ENCODE assay signal across 8 mouse cellular contexts in the genomic region with DNA sequence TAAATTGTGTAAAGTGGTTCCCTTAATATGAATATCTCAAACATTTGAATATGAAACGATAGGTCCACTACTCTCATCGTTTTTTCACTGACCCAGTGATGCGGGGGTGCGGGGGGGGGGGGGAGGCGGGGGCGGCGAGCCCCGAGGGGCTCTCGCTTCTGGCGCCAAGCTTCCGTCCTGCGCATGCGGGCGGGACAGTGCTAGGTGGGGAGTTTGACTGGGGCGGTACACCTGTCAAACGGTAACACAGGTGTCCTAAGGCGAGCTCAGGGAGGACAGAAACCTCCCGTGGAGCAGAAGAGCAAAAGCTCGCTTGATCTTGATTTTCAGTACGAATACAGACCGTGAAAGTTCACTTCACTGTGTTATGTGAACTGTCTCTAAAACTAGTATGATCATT. TPM values are rescaled to one million over a fixed set of nuclear protein-coding genes. Genes with fewer than 3 reads are reported as not detected.
DNase-seq lines count a peak whose midpoint lies in the region; ATAC-seq and TF ChIP-seq lines count a peak whose summit lies in the region.

No protein-coding gene starts in this region.

- peak; percentile 87 for ATAC-seq in forebrain, postnatal 0 days
- ATAC-seq in limb, embryonic 14.5 days (ENCODE audit: low FRiP score, low read depth): peak; percentile 97
- ATAC-seq in neural tube, embryonic 14.5 days (ENCODE audit: low read depth): peak; percentile 88

- peaks cover 10% of the 10 kb centered on the region; the same call in 1 of the 2 replicates for H3K4me1 ChIP-seq in forebrain, postnatal 0 days (ENCODE audit: insufficient read depth)
- peaks cover 5% of the 10 kb centered on the region; the same call in 1 of the 2 replicates for H3K4me1 ChIP-seq in limb, embryonic 14.5 days (ENCODE audit: control insufficient read depth, insufficient read depth, low read length)
- peaks cover 11% of the 10 kb centered on the region for H3K4me1 ChIP-seq in neural tube, embryonic 14.5 days (ENCODE audit: control insufficient read depth, insufficient read depth, low read length)

- TF ChIP-seq CTCF in gastrocnemius, adult 2 months (IDR thresholded peaks at IDR 0.05): no peak
- no peak for TF ChIP-seq CTCF in forebrain, postnatal 0 days (IDR thresholded peaks at IDR 0.05; ENCODE audit: low read depth)

- H3K4me3 ChIP-seq in gastrocnemius, adult 2 months: no peak overlapping the region
- H3K4me3 ChIP-seq in forebrain, postnatal 0 days (ENCODE audit: low read depth, low read length): no peak overlapping the region
- no peak overlapping the region for H3K4me3 ChIP-seq in limb, embryonic 14.5 days (replicated peaks; ENCODE audit: low read length)
- H3K4me3 ChIP-seq in neural tube, embryonic 14.5 days (ENCODE audit: low read depth, low read length): no peak overlapping the region

- DNase-seq in gastrocnemius, adult 2 months: peak; percentile 64
- no peak for DNase-seq in gastrocnemius, postnatal 36 days
- peak; percentile 94 for DNase-seq in 3T3-L1 (ENCODE audit: low read depth, low spot score)
- peak; percentile 43 for DNase-seq in adrenal gland, postnatal 25 days
- DNase-seq in forebrain, postnatal 0 days: peak; percentile 86
- peak; percentile 87 for DNase-seq in limb, embryonic 14.5 days (ENCODE audit: low spot score)
- no peak for DNase-seq in ovary, adult 18-20 months (ENCODE audit: low spot score)

- intact Hi-C loops in gastrocnemius, adult 2 months (cut with DNase I): no loop called here
- intact Hi-C loops in gastrocnemius, postnatal 36 days (cut with DNase I): no loop called here

- no peak for TF ChIP-seq POLR2A in limb, embryonic 14.5 days (IDR thresholded peaks at IDR 0.05; ENCODE audit: borderline replicate concordance, extremely low read depth, insufficient read depth, insufficient read length)

- no peaks in the 10 kb centered on the region; the same call in 1 of the 2 replicates for H3K27me3 ChIP-seq in forebrain, postnatal 0 days (ENCODE audit: insufficient read depth, low read length)
- H3K27me3 ChIP-seq in limb, embryonic 14.5 days (ENCODE audit: control insufficient read depth, insufficient read depth, low read length): no peaks in the 10 kb centered on the region
- no peaks in the 10 kb centered on the region for H3K27me3 ChIP-seq in neural tube, embryonic 14.5 days (ENCODE audit: control insufficient read depth, insufficient read depth, low read length)

- no peak overlapping the region for H3K4me2 ChIP-seq in forebrain, postnatal 0 days (ENCODE audit: low read depth)
- no peak overlapping the region for H3K4me2 ChIP-seq in limb, embryonic 14.5 days (replicated peaks; ENCODE audit: low read depth, low read length, severe bottlenecking)
- no peak overlapping the region for H3K4me2 ChIP-seq in neural tube, embryonic 14.5 days (ENCODE audit: low read depth, low read length)

- no peak overlapping the region for H3K27ac ChIP-seq in gastrocnemius, adult 2 months
- H3K27ac ChIP-seq in forebrain, postnatal 0 days (ENCODE audit: low read depth, low read length): no peak overlapping the region
- H3K27ac ChIP-seq in limb, embryonic 14.5 days (replicated peaks; ENCODE audit: low read depth, low read length): no peak overlapping the region
- 0 out of 2 replicates have a peak overlapping the region, but pooled peaks have one; percentile 2 for H3K27ac ChIP-seq in neural tube, embryonic 14.5 days (ENCODE audit: low read depth, low read length)

- 17% methylated on average over 21 of the region's 21 CpGs for WGBS in forebrain, postnatal 0 days
- 29% methylated on average over 21 of the region's 21 CpGs for WGBS in limb, embryonic 14.5 days
- 39% methylated on average over 21 of the region's 21 CpGs for WGBS in neural tube, embryonic 14.5 days

- no peaks in the 10 kb centered on the region for H3K36me3 ChIP-seq in forebrain, postnatal 0 days (ENCODE audit: insufficient read depth)
- H3K36me3 ChIP-seq in limb, embryonic 14.5 days (ENCODE audit: control insufficient read depth, insufficient read depth, low read length): no peaks in the 10 kb centered on the region
- no peaks in the 10 kb centered on the region for H3K36me3 ChIP-seq in neural tube, embryonic 14.5 days (ENCODE audit: control insufficient read depth, insufficient read depth, low read length)

- H3K9ac ChIP-seq in forebrain, postnatal 0 days: no peak overlapping the region
- H3K9ac ChIP-seq in limb, embryonic 14.5 days (ENCODE audit: low read depth, low read length, severe bottlenecking): no peak overlapping the region
- H3K9ac ChIP-seq in neural tube, embryonic 14.5 days (replicated peaks; ENCODE audit: low read depth, low read length): no peak overlapping the region

- no peaks in the 10 kb centered on the region for H3K9me3 ChIP-seq in forebrain, postnatal 0 days (ENCODE audit: low read length)
- H3K9me3 ChIP-seq in limb, embryonic 14.5 days (ENCODE audit: control insufficient read depth, low read length): no peaks in the 10 kb centered on the region
- no peaks in the 10 kb centered on the region for H3K9me3 ChIP-seq in neural tube, embryonic 14.5 days (ENCODE audit: control insufficient read depth, low read length)

RNA-seq across cellular contexts. Expression of a gene that starts 31.3 kb away (rescaled TPM):
- 10 to 100 TPM; 23.4 to 28.2 TPM for total RNA-seq in gastrocnemius, adult 2 months (2021)
- 10 to 100 TPM; 17.9 to 20.8 TPM for total RNA-seq in gastrocnemius, postnatal 36 days (2021)
- 26.7 and 32.6 TPM in 2 replicates for total RNA-seq in adrenal gland, postnatal 25 days (2021)
- 84.6 and 112 TPM in 2 replicates for total RNA-seq in forebrain, postnatal 0 days (2014; rRNA removed)
- 38.7 and 47.7 TPM in 2 replicates for polyA plus RNA-seq in forebrain, postnatal 0 days (2015; fragmentation: Nextera tagmentation; extraction: Ambion mirVana)
- 47.9 and 53.5 TPM in 2 replicates for polyA plus RNA-seq in limb, embryonic 14.5 days (2012; rRNA removed)
- polyA plus RNA-seq in limb, embryonic 14.5 days (2014; fragmentation: Nextera tagmentation; extraction: Ambion mirVana): 34.1 and 34.8 TPM in 2 replicates
- polyA plus RNA-seq in neural tube, embryonic 14.5 days (2014; fragmentation: Nextera tagmentation; extraction: Ambion mirVana): 69.9 and 71.0 TPM in 2 replicates

Comparison
In these comparisons a context has a peak if more than half of its experiments do, and no peak if none do; other contexts are left out.
1. DNase-seq: peak in gastrocnemius, adult 2 months (single experiment), 3T3-L1 (single experiment), adrenal gland, postnatal 25 days (single experiment), forebrain, postnatal 0 days (single experiment) and limb, embryonic 14.5 days (single experiment); none in gastrocnemius, postnatal 36 days (0 of 2) and ovary, adult 18-20 months (single experiment).
2. Peak in every context shown above with its lines, with median percentiles within 50 percentile points of each other: ATAC-seq.